Mouse (Mus musculus): Measurements from ENCODE around the gene Srsf2. TPM values are rescaled to one million over a fixed set of nuclear protein-coding genes. Genes with fewer than 3 reads are reported as not detected.

The Srsf2 gene
- 267 and 287 TPM in 2 replicates for total RNA-seq (2023)

DNA sequence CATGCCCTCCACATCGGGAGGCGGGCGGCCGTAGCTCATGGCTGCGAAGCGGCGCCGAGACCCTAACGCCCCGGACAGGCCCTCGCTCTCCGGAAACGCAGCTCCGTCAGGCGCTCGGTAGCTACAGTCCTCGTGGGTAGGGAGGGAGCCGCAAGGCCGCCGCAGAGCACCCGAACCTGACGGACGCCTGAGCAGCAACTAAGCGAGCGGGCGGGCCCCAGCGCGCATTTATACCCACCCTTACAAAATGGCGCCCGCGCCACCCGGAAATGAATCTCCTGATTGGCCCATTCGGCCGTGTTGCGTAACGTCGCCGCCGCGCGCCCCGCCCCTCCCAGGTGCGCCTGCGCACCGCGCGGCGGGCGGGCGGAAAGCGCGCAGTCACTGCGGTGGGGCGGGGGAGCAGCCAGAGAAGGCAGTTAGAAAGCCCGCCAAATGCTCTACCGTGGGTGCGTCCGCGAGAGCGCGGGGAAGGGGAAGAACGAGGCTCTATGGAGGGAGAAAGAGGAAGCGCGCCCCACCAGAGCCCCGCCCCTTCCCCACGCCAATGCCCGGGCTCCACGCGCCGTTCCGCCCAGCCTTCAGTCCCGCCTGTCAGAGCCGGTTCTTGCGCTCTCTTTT lies at the start of gene Srsf2:
Srsf2 (minus strand) TSS at position 204 of the 621 bp plus-strand sequence.

DNA sequence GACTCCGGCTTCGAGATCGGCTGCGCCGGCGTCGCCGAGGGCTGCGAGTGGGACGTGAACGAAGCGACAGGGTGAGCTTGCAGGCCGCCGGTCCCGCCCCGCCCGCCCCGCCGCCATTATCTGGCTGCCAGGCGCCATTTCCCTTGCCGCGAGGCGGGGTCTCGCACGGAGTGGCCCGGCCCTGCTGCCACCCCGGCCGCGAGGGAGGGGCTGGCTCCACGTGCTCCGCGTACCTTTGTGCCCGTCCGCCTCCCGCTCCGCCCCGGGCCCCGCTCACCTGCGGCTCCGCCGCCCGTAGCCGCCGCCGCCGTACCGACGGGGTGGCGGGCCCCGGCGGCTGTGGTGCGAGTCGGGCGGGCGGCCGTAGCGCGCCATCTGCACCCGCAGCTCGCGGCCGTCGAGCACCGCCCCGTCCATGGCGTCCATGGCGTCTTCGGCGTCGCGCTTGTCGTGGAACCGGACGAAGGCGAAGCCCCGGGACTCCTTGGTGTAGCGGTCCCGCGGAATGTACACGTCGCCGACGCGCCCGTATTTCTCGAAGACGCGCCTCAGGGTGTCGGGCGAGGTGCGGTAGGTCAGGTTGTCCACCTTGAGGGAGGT lies 503 bp downstream of the Srsf2 start, which contains the start of gene Mfsd11:
Mfsd11 (plus strand) TSS at position 150 of the 600 bp plus-strand sequence.

DNA sequence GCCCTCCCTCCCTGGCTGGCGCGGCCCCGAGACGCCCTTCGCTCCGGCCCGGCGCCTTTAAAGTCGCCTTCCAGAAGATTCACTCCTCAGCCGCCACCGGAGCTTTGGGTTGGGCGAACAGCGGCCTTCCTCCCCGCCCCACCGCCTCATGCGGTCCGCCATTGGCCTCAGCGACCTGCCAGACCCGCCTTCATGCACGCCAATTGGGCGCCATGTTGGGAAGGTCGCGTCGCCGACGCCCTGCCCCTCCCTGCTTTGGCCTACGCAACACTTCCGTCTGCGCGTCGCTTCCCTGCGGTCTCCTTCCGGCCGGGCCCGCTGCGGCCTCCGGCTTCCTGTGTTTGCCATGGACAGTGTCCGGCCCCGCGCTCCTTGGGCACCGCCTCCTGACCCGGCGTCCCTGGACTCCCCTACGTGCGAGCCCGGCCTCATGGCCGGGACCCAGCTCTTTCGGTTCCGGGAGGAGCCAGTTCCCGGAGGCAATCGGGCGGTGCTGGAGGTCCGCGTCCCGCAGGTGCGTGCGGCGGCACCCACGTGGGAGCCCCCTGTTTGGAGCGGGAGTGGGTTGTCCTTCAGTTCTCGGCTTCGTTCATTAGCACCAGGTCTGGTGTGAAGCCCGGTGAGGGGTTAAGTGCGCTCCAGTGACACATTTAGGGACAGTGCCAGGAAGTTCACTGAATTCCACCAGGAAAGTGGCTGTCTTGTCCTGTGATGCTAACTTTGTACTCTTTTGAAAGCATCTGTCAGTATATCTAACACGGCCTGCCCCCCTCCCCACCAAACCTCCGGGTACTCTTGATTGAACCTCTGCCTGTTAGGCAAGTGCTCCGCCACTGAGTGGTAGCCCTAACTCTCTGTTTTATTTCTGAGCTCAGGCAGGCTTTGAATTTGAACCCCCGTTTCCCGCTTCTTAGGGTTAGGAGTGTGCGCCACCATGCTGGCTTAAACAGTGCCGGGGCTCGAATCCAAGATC lies 9.3 kb downstream of the Srsf2 start, which contains the start of the genes Mettl23 and Jmjd6:
Mettl23 (plus strand) TSS at position 18 of the 973 bp plus-strand sequence.
Jmjd6 (minus strand) TSS at position 189 of the 973 bp plus-strand sequence.

DNA sequence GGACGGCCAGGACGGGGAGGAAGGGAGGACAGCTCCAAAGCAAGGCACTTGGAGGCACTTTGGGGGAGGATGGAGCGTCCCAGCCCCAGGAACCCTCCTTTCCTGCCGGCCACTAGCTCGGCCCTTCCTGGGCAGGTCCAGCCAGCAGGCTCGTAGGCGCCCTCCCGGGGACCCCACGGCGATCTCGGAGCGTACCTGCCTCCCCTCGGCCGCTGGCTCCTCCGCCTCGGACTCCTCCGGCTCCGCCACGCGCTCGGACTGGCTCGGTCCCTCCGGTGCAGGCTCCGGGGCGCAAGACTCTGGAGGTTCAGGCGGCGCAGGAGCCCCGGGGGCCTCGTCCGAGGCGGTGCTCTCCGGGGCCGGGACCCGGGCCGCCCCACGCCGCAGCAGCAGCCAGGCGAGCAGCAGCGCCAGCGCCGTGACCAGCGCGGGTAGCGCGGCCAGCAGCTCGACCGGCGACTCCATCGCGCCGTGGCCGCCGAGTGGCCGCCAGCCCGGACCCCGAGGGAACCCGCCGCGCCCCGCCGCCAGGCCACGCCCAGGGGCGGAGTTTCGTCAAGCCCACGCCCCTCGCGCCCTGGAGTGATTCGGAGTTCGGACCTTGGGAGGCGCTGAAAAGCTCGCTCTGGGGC lies 25.2 kb downstream of the Srsf2 start, which contains the start of gene Mxra7:
Mxra7 (minus strand) TSS at position 513 of the 632 bp plus-strand sequence.

Other genes with a start within 250 kb of the Srsf2 start
- gene Rhbdf2, start 226.1 kb downstream of the Srsf2 start, total RNA-seq (2023) = 118 and 155 TPM in 2 replicates
- gene Prcd, start 199.6 kb downstream of the Srsf2 start, total RNA-seq (2023) = not detected in 2 replicates
- gene Cygb, start 198.8 kb downstream of the Srsf2 start, total RNA-seq (2023) = not detected in 2 replicates
- gene St6galnac1, start 77.6 kb downstream of the Srsf2 start, total RNA-seq (2023) = not detected in 2 replicates
- 0.27 and 3.3 TPM in 2 replicates for gene Mxra7, start 25.0 kb downstream of the Srsf2 start, total RNA-seq (2023)
- 13.7 and 19.2 TPM in 2 replicates for gene Mettl23, start 9.8 kb downstream of the Srsf2 start, total RNA-seq (2023)
- 97.1 and 108 TPM in 2 replicates for gene Jmjd6, start 9.6 kb downstream of the Srsf2 start, total RNA-seq (2023)
- gene Mfsd11, start 654 bp downstream of the Srsf2 start, total RNA-seq (2023) = 16.7 and 22.0 TPM in 2 replicates
- not detected in 2 replicates for gene Mgat5b, start 65.8 kb upstream of the Srsf2 start, total RNA-seq (2023)

All from neutrophil, adult 65 days (primary cell).